Mouse (Mus musculus) midbrain, postnatal 0 days (tissue): ENCODE data around the gene Dscam. TPM values are rescaled to one million over a fixed set of nuclear protein-coding genes. Genes with fewer than 3 reads are reported as not detected.

Experiments
- ATAC-seq: fragments of 200-750 bp; cut with Nextera tagmentation; 2 replicates; pipeline ENCODE4 v1.8.0; 2017; ENCODE audit warnings: moderate number of reproducible peaks, mild to moderate bottlenecking, moderate TSS enrichment, moderate library complexity; ENCODE audit not compliant: low FRiP score
- DNase-seq: peaks from one replicate; pipeline ENCODE4 v3.0.0-alpha.2; 2015; ENCODE audit warnings: low spot score
- H3K27ac ChIP-seq: fragments of 300-500 bp; sonication (generic); 2 replicates; pipeline ENCODE4 v1.5.1; 2014; ENCODE audit warnings: low read depth, mild to moderate bottlenecking, low read length, mixed read lengths
- H3K27me3 ChIP-seq: fragments of 300-500 bp; sonication (generic); 2 replicates; pipeline ENCODE4 v1.6.1; 2014; ENCODE audit warnings: low read length, control low read depth, mixed read lengths; ENCODE audit not compliant: insufficient read depth
- H3K36me3 ChIP-seq: fragments of 300-500 bp; sonication (generic); 2 replicates; pipeline ENCODE4 v1.6.1; 2014; ENCODE audit warnings: low read length, control low read depth, mixed read lengths; ENCODE audit not compliant: insufficient read depth
- H3K4me1 ChIP-seq: fragments of 300-500 bp; sonication (generic); 2 replicates; pipeline ENCODE4 v1.6.1; 2014; ENCODE audit warnings: mild to moderate bottlenecking, control low read depth, antibody characterized with exemption, low read length, mixed read lengths; ENCODE audit not compliant: insufficient read depth
- H3K4me2 ChIP-seq: fragments of 300-500 bp; sonication (generic); 2 replicates; pipeline ENCODE4 v1.6.1; 2014; ENCODE audit warnings: low read depth, mild to moderate bottlenecking, low read length, mixed read lengths; ENCODE audit not compliant: poor library complexity, severe bottlenecking
- H3K4me3 ChIP-seq: fragments of 300-500 bp; sonication (generic); 2 replicates; pipeline ENCODE4 v1.5.1; 2014; ENCODE audit warnings: low read depth, mild to moderate bottlenecking, low read length, moderate library complexity
- H3K9ac ChIP-seq: fragments of 300-500 bp; sonication (generic); replicated peaks from 2 replicates; pipeline ENCODE4 v1.6.1; 2014; ENCODE audit warnings: mild to moderate bottlenecking, low read length, moderate library complexity, mixed read lengths; ENCODE audit not compliant: poor library complexity, severe bottlenecking
- H3K9me3 ChIP-seq: fragments of 300-500 bp; sonication (generic); 2 replicates; pipeline ENCODE4 v1.6.1; 2016; ENCODE audit warnings: low read length, control low read depth
- CTCF ChIP-seq: IDR thresholded peaks from 2 replicates; pipeline ENCODE4 v1.5.1; 2016; ENCODE audit warnings: antibody characterized with exemption, mild to moderate bottlenecking
- WGBS: fragments of 180-500 bp; shearing (Covaris S2); extraction: QIAGEN DNeasy Blood & Tissue Kit; methylation state at CpG from one replicate; pipeline ENCODE4 v1.1.7; 2014; 5-methylcytosine and 5-hydroxymethylcytosine counted together
- polyA plus RNA-seq: library from polyadenylated mRNA; unstranded; fragments of >200 nt; fragmentation: Nextera tagmentation; extraction: Ambion mirVana; gene quantifications from 2 replicates; pipeline ENCODE4 v1.2.1, GENCODE M21; 2015
- total RNA-seq: library from RNA; depleted of rRNA; stranded (reverse); fragments of >200 nt; gene quantifications from 2 replicates; pipeline ENCODE4 v1.2.3, GENCODE M21; 2014

The Dscam gene
- total and polyA plus RNA-seq, 2 experiments from 2014 or later: 15.1 to 64.6 TPM

GRCm38 (mm10) chr16:97014343-97014742 lies 156.2 kb downstream of the Dscam start:
- peak; percentile 56 for DNase-seq
- H3K9me3 ChIP-seq: no peaks in the 10 kb centered on the region
- peak; percentile 72 for TF ChIP-seq CTCF
- no peak for ATAC-seq
- no peak overlapping the region for H3K4me3 ChIP-seq
- H3K36me3 ChIP-seq: no peaks in the 10 kb centered on the region
- H3K4me1 ChIP-seq: 0 out of 2 replicates have a peak, but pooled peaks cover 4% of the 10 kb centered on the region
- H3K9ac ChIP-seq: no peak overlapping the region
- no peak overlapping the region for H3K27ac ChIP-seq
- no peak overlapping the region for H3K4me2 ChIP-seq
- WGBS: 84% methylated on average over 3 of the region's 3 CpGs
- H3K27me3 ChIP-seq: no peaks in the 10 kb centered on the region

GRCm38 (mm10) chr16:97009116-97010055 lies 161.2 kb downstream of the Dscam start:
- Histone ChIP-seq H3K4me2 (no peak overlapping the region), H3K27me3 (no peaks in the 10 kb centered on the region), H3K9ac (no peak overlapping the region), H3K9me3 (no peaks in the 10 kb centered on the region), H3K4me1 (peaks cover 27% of the 10 kb centered on the region), H3K36me3 (no peaks in the 10 kb centered on the region), H3K27ac (peak overlapping the region; percentile 27), H3K4me3 (no peak overlapping the region)
- DNase-seq: peak; percentile 57
- 0 out of 2 replicates have a peak, but pooled peaks have one; percentile 39 for ATAC-seq
- WGBS: 45% methylated on average over 4 of the region's 4 CpGs
- TF ChIP-seq CTCF: no peak

- Histone ChIP-seq H3K4me3 (no peak overlapping the region), H3K27me3 (no peaks in the 10 kb centered on the region), H3K4me2 (no peak overlapping the region), H3K27ac (peak overlapping the region; percentile 78), H3K36me3 (no peaks in the 10 kb centered on the region), H3K9me3 (no peaks in the 10 kb centered on the region), H3K4me1 (peaks cover 34% of the 10 kb centered on the region), H3K9ac (no peak overlapping the region)
- WGBS: 56% methylated on average over 11 of the region's 11 CpGs
- DNase-seq (peak; percentile 21), ATAC-seq (no peak)
- TF ChIP-seq CTCF: no peak
Measured at GRCm38 (mm10) chr16:97007892-97008527, 162.5 kb downstream of the Dscam start.

GRCm38 (mm10) chr16:97006854-97007182 lies 163.7 kb downstream of the Dscam start:
- no peak for ATAC-seq

GRCm38 (mm10) chr16:97006041-97006853 lies 164.3 kb downstream of the Dscam start:
- peaks cover 47% of the 10 kb centered on the region for H3K4me1 ChIP-seq
- H3K27ac ChIP-seq: peak overlapping the region; percentile 78
- no peak overlapping the region for H3K4me3 ChIP-seq
- DNase-seq (no peak), ATAC-seq (peak; percentile 80)
- no peaks in the 10 kb centered on the region for H3K27me3 ChIP-seq
- 0 out of 2 replicates have a peak overlapping the region, but pooled peaks have one; percentile 4 for H3K4me2 ChIP-seq
- WGBS: 36% methylated on average over 9 of the region's 9 CpGs
- no peaks in the 10 kb centered on the region for H3K36me3 ChIP-seq
- 0 out of 2 replicates have a peak overlapping the region, but pooled peaks have one; percentile 24 for H3K9ac ChIP-seq
- no peak for TF ChIP-seq CTCF
- no peaks in the 10 kb centered on the region for H3K9me3 ChIP-seq

More at GRCm38 (mm10) chr16:97006854-97007182, 163.7 kb downstream of the Dscam start:
- Histone ChIP-seq H3K36me3 (no peaks in the 10 kb centered on the region), H3K27me3 (no peaks in the 10 kb centered on the region), H3K4me2 (0 out of 2 replicates have a peak overlapping the region, but pooled peaks have one; percentile 4), H3K9me3 (no peaks in the 10 kb centered on the region), H3K4me1 (peaks cover 43% of the 10 kb centered on the region), H3K27ac (peak overlapping the region; percentile 78), H3K9ac (0 out of 2 replicates have a peak overlapping the region, but pooled peaks have one; percentile 24), H3K4me3 (no peak overlapping the region)
- no peak for TF ChIP-seq CTCF
- no peak for DNase-seq
